Mouse (Mus musculus): ENCODE measurements around the gene Taar7a.

Taar7a gene

GRCm38 (mm10) chr10:23993381-23993780 is at the start of gene Taar7a:
TSS of gene Taar7a (minus strand) at chr10:23993481.
- no peak for DNase-seq

- no peak for DNase-seq
These were observed 47.0 kb upstream of the Taar7a start for GRCm38 (mm10) chr10:24040120-24040869.

GRCm38 (mm10) chr10:24037314-24037713 is 44.0 kb upstream of the Taar7a start, which contains the start of gene Taar7e:
TSS of gene Taar7e (plus strand) at chr10:24037614.
- DNase-seq: no peak

DNA sequence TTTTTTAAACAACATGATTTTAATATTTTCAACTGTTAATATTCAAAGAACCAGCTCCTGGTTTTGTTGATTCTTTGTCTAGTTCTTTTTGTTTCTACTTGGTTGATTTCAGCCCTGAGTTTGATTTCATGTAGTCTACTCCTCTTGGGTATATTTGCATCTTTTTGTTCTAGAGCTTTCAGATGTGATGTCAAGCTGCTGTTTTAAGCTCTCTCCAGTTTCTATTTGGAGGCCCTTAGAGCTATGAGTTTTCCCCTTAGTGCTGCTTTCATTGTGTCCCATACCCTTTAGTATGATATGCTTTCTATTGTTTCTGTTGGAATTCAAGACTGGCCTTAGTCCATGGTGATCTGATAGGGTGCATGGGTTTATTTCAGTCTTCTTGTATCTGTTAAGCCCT is 38.1 kb upstream of the Taar7a start:
- DNase-seq: no peak

DNA sequence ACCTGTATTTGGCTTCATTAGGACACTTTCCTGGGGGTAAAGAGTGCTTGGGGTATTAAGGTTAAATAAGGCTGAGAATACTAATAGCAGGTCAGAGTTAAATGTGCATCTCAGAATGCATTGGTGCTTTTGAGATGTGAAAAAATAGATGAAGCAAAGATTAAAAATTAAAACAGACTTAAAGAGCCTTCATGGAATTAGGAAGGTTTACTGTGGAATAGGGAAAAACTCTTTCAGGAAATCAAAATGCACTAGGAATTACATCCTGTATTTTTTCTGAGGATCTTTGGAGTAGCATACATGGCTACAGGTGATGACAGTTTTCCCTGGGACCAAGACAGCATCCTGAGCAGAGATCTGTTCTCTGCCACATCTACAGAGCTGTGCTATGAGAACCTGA is 33.6 kb upstream of the Taar7a start, which contains the start of gene Taar7d:
Gene Taar7d, plus strand, starts transcription at position 301 of the 400 bp plus-strand sequence.
- DNase-seq: no peak

- DNase-seq: no peak
These were observed 14.9 kb upstream of the Taar7a start for GRCm38 (mm10) chr10:24008143-24008542.

DNA sequence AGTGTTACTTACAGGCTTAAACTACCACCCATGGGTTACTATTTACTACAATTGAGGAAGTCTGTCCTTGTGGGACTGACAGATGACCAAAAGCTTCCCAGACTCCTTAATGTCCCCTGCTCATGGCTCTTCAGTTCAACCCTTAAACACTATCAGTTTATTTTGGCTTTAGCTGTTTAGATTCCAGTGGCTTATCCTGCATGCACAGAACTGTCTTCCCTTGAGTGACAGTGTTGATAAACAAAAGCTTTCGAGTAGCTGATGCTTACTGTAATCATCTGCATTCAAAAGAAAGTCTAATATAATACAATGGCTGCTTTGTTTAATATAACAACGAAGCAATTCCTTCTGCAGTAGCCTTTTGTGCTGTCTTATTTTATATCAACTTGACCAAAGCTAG is 13.8 kb upstream of the Taar7a start:
- no peak for DNase-seq

- no peak for DNase-seq
These were observed 13.2 kb upstream of the Taar7a start for GRCm38 (mm10) chr10:24006442-24006841.

DNA sequence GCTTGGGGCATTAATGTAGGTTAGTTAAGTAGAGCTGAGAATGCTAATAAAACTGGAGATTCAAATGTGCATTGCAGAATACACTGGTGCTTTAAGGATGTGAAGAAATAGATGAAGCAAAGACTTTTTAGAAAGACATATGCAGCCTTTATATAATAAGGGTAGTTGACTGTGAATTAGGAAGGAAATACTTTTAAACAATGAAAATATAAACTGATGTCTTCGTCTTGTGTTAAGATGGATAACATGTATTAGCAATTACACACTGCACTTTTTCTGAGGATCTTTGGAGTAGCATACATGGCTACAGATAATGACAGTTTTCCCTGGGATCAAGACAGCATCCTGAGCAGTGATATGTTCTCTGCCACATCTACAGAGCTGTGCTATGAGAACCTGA is 6.4 kb upstream of the Taar7a start, which contains the start of gene Taar7b:
Gene Taar7b, plus strand, starts transcription at position 301 of the 400 bp plus-strand sequence.
- DNase-seq: no peak

DNA sequence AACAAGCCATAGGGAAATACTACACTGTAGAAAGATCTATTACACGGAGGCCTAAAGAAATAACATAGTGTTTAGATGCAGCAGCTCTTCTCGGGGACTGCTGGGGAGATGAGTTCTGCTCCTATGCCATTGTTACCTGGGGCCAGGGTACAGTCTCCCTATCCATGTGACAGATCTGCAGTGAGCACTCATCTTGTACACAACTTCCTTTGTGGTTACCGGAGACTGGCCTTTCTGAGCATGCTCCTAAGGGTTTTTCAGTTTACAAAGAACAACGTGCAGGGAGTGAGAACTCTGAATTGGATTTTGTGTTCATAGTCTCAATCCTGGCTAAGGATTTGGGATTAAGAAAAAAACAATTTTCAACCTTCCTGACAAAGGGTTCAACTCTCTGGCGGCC is 6.9 kb downstream of the Taar7a start:
- no peak for DNase-seq

DNA sequence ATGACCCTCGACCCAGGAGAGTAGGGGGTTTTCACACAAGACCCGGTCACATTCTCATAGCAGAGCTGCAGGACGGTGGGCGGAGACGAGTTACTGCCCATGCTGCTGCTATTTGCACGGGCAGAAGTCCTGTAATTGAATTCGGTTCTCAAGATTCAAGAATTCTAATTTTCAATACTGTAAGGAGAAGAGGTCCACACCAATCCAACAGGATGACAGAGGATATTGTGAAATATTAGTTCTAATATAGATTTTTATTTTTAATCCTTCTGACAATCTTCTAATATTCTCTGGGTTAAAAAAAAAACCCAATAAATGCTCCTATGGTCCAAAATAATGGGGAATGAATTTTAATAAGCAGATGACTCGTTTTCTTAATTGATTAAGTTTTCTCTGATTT is 7.7 kb downstream of the Taar7a start, which contains the start of gene Taar6:
Gene Taar6, minus strand, starts transcription at position 101 of the 400 bp plus-strand sequence.
- DNase-seq: no peak

DNA sequence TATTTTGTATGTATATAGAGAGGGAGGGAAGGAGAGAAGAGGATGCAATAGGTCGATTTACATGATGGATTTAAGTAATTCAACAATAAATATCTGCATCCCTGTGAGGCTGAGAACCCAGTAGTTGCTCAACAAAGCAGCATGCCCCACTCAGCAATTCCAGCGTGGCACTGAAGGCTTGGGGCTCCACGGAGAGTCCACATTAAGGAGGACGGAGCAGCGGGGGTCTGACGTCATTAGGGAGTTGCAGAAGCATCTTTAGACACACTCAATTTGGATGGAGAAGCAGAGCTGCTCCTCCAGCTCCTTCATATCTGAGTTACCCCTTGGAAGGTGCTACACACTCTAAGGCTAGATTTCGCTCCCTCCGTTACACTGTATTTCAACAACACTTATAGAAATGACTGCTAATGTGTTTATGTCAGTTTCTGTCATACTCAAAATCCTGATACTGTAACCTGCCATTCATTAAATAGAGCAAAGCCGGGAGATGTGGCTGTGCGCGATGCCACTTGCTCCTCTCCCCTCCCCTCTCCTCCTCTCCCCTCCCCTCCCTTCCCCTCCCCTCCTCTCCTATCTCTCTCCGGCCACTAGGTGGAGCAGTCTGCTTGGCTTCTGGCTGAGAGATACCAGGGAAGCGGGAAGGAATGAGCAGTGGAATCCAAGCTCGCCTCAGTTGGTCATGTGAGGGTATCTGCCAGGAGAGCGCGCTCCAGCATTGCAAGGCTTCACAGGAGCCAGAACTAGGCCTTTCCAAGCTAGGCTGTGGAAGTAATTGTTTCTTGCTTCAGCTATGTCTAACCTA is 14.2 kb downstream of the Taar7a start:
- peak; percentile 85 to 87 for DNase-seq

- no peak for DNase-seq
These were observed 15.3 kb downstream of the Taar7a start for GRCm38 (mm10) chr10:23977958-23978357.

- no peak for DNase-seq
These were observed 22.0 kb downstream of the Taar7a start for GRCm38 (mm10) chr10:23971256-23971655.

DNA sequence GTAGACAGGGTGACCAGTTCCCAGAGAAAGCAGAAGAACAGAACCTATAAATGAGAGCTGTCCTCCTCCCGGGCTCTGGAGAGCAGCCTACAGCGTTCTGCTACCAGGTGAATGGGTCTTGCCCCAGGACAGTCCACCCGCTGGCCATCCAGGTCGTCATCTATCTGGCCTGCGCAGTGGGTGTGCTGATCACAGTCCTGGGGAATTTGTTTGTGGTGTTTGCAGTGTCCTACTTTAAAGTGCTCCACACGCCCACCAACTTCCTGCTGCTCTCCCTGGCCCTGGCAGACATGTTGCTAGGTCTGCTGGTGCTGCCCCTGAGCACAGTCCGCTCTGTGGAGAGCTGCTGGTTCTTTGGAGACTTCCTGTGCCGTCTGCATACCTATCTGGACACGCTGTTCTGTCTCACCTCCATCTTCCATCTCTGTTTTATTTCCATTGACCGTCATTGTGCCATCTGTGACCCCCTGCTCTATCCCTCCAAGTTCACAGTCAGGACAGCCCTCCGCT is 22.6 kb downstream of the Taar7a start, which contains the start of gene Taar5:
Gene Taar5, plus strand, starts transcription at position 51 of the 510 bp plus-strand sequence.
- no peak for DNase-seq

GRCm38 (mm10) chr10:23964921-23965610 is 28.2 kb downstream of the Taar7a start:
- DNase-seq: no peak

GRCm38 (mm10) chr10:23963444-23963843 is 29.8 kb downstream of the Taar7a start:
- DNase-seq: peak in 1 of 2 experiments; percentile 8

DNA sequence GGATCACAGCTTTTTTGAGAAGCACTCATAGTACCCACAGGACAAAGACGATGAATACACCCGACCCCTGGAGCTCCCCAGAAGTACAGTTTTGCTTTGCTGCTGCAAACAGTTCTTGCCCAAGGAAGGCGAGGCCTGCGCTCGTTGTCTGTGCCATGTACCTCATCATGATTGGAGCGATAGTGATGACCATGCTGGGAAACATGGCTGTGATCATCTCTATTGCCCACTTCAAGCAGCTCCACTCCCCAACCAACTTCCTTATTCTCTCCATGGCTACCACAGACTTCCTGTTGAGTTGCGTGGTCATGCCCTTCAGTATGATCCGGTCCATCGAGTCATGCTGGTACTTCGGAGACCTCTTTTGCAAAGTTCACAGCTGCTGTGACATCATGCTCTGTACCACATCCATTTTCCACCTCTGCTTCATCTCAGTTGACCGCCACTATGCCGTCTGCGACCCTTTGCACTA is 32.8 kb downstream of the Taar7a start, which contains the start of gene Taar4:
Gene Taar4, plus strand, starts transcription at position 51 of the 472 bp plus-strand sequence.
- DNase-seq: peak in 1 of 2 experiments; percentile 34

GRCm38 (mm10) chr10:23959071-23959470 is 34.2 kb downstream of the Taar7a start:
- DNase-seq: peak; percentile 64 to 66

GRCm38 (mm10) chr10:23951714-23952113 is 41.6 kb downstream of the Taar7a start:
- no peak for DNase-seq

DNA sequence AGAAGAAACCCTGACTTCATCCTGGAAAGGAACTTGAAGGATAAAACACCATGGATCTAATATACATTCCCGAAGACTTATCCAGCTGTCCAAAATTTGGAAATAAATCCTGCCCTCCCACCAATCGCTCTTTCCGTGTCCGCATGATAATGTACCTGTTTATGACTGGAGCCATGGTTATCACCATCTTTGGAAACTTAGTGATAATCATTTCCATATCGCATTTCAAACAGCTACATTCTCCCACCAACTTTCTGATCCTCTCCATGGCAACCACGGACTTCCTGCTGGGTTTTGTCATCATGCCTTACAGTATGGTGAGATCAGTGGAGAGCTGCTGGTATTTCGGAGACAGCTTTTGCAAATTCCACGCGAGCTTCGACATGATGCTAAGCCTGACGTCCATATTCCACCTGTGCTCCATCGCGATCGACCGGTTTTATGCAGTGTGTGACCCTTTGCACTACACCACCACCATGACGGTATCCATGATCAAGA is 43.7 kb downstream of the Taar7a start, which contains the start of gene Taar3:
Gene Taar3, plus strand, starts transcription at position 51 of the 498 bp plus-strand sequence.
- peak in 1 of 2 experiments; percentile 29 for DNase-seq

- peak; percentile 14 to 35 for DNase-seq
These were observed 45.3 kb downstream of the Taar7a start for GRCm38 (mm10) chr10:23948026-23948425.
